Mouse (Mus musculus) hindbrain, embryonic 10.5 days (tissue): ENCODE measurements at regions not wholly inside any gene's neighbourhood (a gene's known extent, or its start where the extent isn't known, plus 50 kb on each side); places are given as distances from the start of the nearest gene placed in this dataset.

Source experiments
- DNase-seq: peaks from one replicate; pipeline ENCODE4 v3.0.0-alpha.2; 2017; ENCODE audit warnings: low spot score
- H3K27ac ChIP-seq: fragments of 300-500 bp; sonication (generic); 2 replicates; pipeline ENCODE4 v1.5.1; 2016; ENCODE audit warnings: mild to moderate bottlenecking, moderate library complexity
- H3K27me3 ChIP-seq: fragments of 300-500 bp; sonication (generic); 2 replicates; pipeline ENCODE4 v1.6.1; 2016; ENCODE audit warnings: mild to moderate bottlenecking; ENCODE audit not compliant: poor library complexity, insufficient read depth, severe bottlenecking
- H3K36me3 ChIP-seq: fragments of 300-500 bp; sonication (generic); 2 replicates; pipeline ENCODE4 v1.6.1; 2016; ENCODE audit warnings: mild to moderate bottlenecking, moderate library complexity
- H3K4me1 ChIP-seq: fragments of 300-500 bp; sonication (generic); replicated peaks from 2 replicates; pipeline ENCODE4 v1.6.1; 2016; ENCODE audit warnings: mild to moderate bottlenecking
- H3K4me3 ChIP-seq: fragments of 300-500 bp; sonication (generic); 2 replicates; pipeline ENCODE4 v1.5.1; 2016; ENCODE audit warnings: mild to moderate bottlenecking, moderate library complexity
- H3K9me3 ChIP-seq: fragments of 300-500 bp; sonication (generic); 2 replicates; pipeline ENCODE4 v1.6.1; 2016; ENCODE audit warnings: mild to moderate bottlenecking, moderate library complexity
- WGBS: fragments of 180-500 bp; shearing (Covaris S2); methylation state at CpG from one replicate; pipeline ENCODE4 v1.1.7; 2016; 5-methylcytosine and 5-hydroxymethylcytosine counted together

- Histone ChIP-seq H3K27me3 (no peaks in the 10 kb centered on the region), H3K36me3 (no peaks in the 10 kb centered on the region), H3K4me3 (no peak overlapping the region), H3K4me1 (no peaks in the 10 kb centered on the region), H3K9me3 (no peaks in the 10 kb centered on the region), H3K27ac (no peak overlapping the region)
- WGBS, result 77% methylated on average over 4 of the region's 4 CpGs
- no peak for DNase-seq
Measured at GRCm38 (mm10) chrX:67061216-67061615, 412.1 kb downstream of the Slitrk2 start.

DNA sequence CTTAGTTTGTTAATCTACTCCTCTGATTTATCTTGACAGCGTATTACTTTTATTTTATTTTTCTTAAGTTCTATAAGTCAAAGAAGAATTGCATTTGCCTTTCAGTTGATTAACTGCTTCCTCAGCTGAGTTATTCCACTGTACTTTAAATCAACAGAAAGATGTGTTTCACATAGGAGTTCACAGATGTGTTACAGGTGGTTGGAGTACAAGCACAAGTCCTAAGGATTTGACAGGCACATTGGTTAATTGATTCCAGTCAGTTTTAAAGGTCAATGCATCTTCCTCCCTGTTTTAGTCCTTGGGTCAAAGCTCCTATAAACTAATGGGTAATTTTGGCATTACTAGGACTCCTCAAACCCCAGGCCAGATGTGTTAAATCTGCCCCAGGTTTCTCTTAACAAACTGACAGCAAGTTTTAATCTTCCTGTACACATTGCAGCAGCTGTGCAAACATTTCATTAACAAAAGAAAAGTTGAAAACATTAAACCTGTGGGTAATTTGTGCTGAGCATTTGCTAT is 413.5 kb downstream of the Slitrk2 start:
- DNase-seq, result peak; percentile 2
- H3K9me3 ChIP-seq, result no peaks in the 10 kb centered on the region
- H3K4me3 ChIP-seq, result no peak overlapping the region
- H3K27ac ChIP-seq, result no peak overlapping the region
- no peaks in the 10 kb centered on the region for H3K4me1 ChIP-seq
- no peaks in the 10 kb centered on the region for H3K27me3 ChIP-seq
- 88% methylated on average over 1 of the region's 1 CpGs for WGBS
- no peaks in the 10 kb centered on the region for H3K36me3 ChIP-seq

GRCm38 (mm10) chrX:67092395-67092794 is 443.3 kb downstream of the Slitrk2 start:
- Histone ChIP-seq H3K36me3 (no peaks in the 10 kb centered on the region), H3K4me3 (no peak overlapping the region), H3K27ac (no peak overlapping the region), H3K9me3 (no peaks in the 10 kb centered on the region), H3K4me1 (no peaks in the 10 kb centered on the region), H3K27me3 (no peaks in the 10 kb centered on the region)
- DNase-seq, result no peak
- WGBS, result 66% methylated on average over 3 of the region's 3 CpGs
